Mouse (Mus musculus) left cerebral cortex, adult 2 months (tissue): ENCODE data around the gene Tnk1. TPM values are rescaled to one million over a fixed set of nuclear protein-coding genes. Genes with fewer than 3 reads are reported as not detected.

Experiments used
- DNase-seq, 2 experiments: peaks; one replicate each; pipeline ENCODE4 v3.0.0; 2021 to 2022; ENCODE audit warnings: low spot score in 2 of 2, mixed read lengths in 1 of 2; ENCODE audit errors: extremely low spot score in 1 of 2
- H3K27ac ChIP-seq: fragments of 200-600 bp; 2 replicates; pipeline ENCODE4 v1.8.1; 2022
- H3K4me3 ChIP-seq: fragments of 200-600 bp; 2 replicates; pipeline ENCODE4 v1.8.1; 2022
- CTCF ChIP-seq: fragments of 200-600 bp; IDR thresholded peaks from 2 replicates; pipeline ENCODE4 v1.8.1; 2022; ENCODE audit warnings: antibody characterized with exemption, mild to moderate bottlenecking, moderate library complexity
- intact Hi-C: fragments of 180-260 bp; cut with DNase I; formaldehyde crosslinking; loops from one replicate; pipeline ENCODE4 v1.15.1; 2025
- total RNA-seq, 2 experiments: library from RNA; stranded (reverse); gene quantifications; 2 replicates each; pipeline ENCODE4 v1.2.3; 2021

Gene Tnk1
- total RNA-seq, 2 experiments from 2014 or later: 0.20 TPM; not detected in 1

GRCm38 (mm10) chr11:69853994-69854393 is 4.5 kb downstream of the Tnk1 start:
- Histone ChIP-seq H3K4me3 (no peak overlapping the region), H3K27ac (no peak overlapping the region)
- no peak for TF ChIP-seq CTCF
- DNase-seq: no peak
- intact Hi-C loops: no loop called here

GRCm38 (mm10) chr11:69850754-69851153 is 7.8 kb downstream of the Tnk1 start:
- Histone ChIP-seq H3K4me3 (no peak overlapping the region), H3K27ac (no peak overlapping the region)
- intact Hi-C loops: no loop called here
- no peak for DNase-seq
- TF ChIP-seq CTCF: no peak

GRCm38 (mm10) chr11:69849884-69850283 is 8.6 kb downstream of the Tnk1 start:
- Histone ChIP-seq H3K4me3 (no peak overlapping the region), H3K27ac (no peak overlapping the region)
- intact Hi-C loops: no loop called here
- no peak for DNase-seq
- TF ChIP-seq CTCF: no peak

- Histone ChIP-seq H3K4me3 (no peak overlapping the region), H3K27ac (no peak overlapping the region)
- no peak for DNase-seq
- TF ChIP-seq CTCF: no peak
- intact Hi-C loops: no loop called here
These were observed 9.4 kb downstream of the Tnk1 start for GRCm38 (mm10) chr11:69849128-69849527.

GRCm38 (mm10) chr11:69848021-69848420 is 10.5 kb downstream of the Tnk1 start:
- Histone ChIP-seq H3K27ac (no peak overlapping the region), H3K4me3 (no peak overlapping the region)
- intact Hi-C loops: no loop called here
- no peak for DNase-seq
- TF ChIP-seq CTCF: no peak

- Histone ChIP-seq H3K27ac (peak overlapping the region; percentile 88), H3K4me3 (peak overlapping the region; percentile 82)
- no peak for TF ChIP-seq CTCF
- intact Hi-C loops: no loop called here
- no peak for DNase-seq
These were observed 11.5 kb downstream of the Tnk1 start for GRCm38 (mm10) chr11:69846738-69847688.

- no peak for TF ChIP-seq CTCF
- intact Hi-C loops: no loop called here
- DNase-seq: peak; percentile 87 to 90
- Histone ChIP-seq H3K27ac (peak within 1 kb of the TSS; percentile 88), H3K4me3 (peak within 1 kb of the TSS; percentile 82)
These were observed 12.3 kb downstream of the Tnk1 start, which contains the start of gene Plscr3 for GRCm38 (mm10) chr11:69846198-69846680. Gene Plscr3 (plus strand): TSS chr11:69846376.

- no peak for TF ChIP-seq CTCF
- peak overlapping the region; percentile 94 for H3K27ac ChIP-seq
- peak overlapping the region; percentile 67 for H3K4me3 ChIP-seq
- no peak for DNase-seq
- intact Hi-C loops: loop anchor here (5.0 kb wide), 2 partner anchors 64 to 156 kb away; partner anchors contain the start of genes 2810408A11Rik, Neurl4 and Senp3
These were observed 19.8 kb downstream of the Tnk1 start for GRCm38 (mm10) chr11:69838714-69839104.

- intact Hi-C loops: loop anchor here (2.0 to 5.0 kb wide), 4 partner anchors 35 to 156 kb away; partner anchors contain the start of genes 2810408A11Rik, Neurl4 and Senp3
- peak; percentile 93 to 95 for DNase-seq
- peak within 1 kb of the TSS; percentile 95 for H3K27ac ChIP-seq
These were observed 20.4 kb downstream of the Tnk1 start, which contains the start of gene Tmem256 for GRCm38 (mm10) chr11:69837952-69838713. Gene Tmem256 (plus strand): TSS chr11:69838514.

GRCm38 (mm10) chr11:69837604-69837951 is 21.0 kb downstream of the Tnk1 start, which contains the start of gene Nlgn2:
Gene Nlgn2 (minus strand): TSS chr11:69837784.
- intact Hi-C loops: loop anchor here (2.0 to 5.0 kb wide), 4 partner anchors 35 to 155 kb away; partner anchors contain the start of genes 2810408A11Rik, Neurl4 and Senp3
- DNase-seq: peak in 1 of 2 experiments; percentile 82
- Histone ChIP-seq H3K4me3 (peak within 1 kb of the TSS; percentile 67), H3K27ac (peak within 1 kb of the TSS; percentile 95)
- TF ChIP-seq CTCF: no peak; the same call in 1 of the 2 replicates

More at GRCm38 (mm10) chr11:69837952-69838713, 20.4 kb downstream of the Tnk1 start, which contains the start of gene Tmem256:
- H3K4me3 ChIP-seq: peak within 1 kb of the TSS; percentile 67
- TF ChIP-seq CTCF: no peak
